Mouse (Mus musculus) ES-E14 (cell line): ENCODE results near the gene Foxn3. TPM values are rescaled to one million over a fixed set of nuclear protein-coding genes. Genes with fewer than 3 reads are reported as not detected.

Experiments
- DNase-seq: peaks from one replicate; pipeline ENCODE4 v3.0.0-alpha.2; 2013; ENCODE audit warnings: low read depth, low spot score
- H3K27ac ChIP-seq: 2 replicates; pipeline ENCODE4 v1.5.1; 2012; ENCODE audit warnings: low read depth, mild to moderate bottlenecking, low read length, moderate library complexity, mixed read lengths; ENCODE audit not compliant: poor library complexity, insufficient read depth, severe bottlenecking
- H3K36me3 ChIP-seq: 2 replicates; pipeline ENCODE4 v1.6.1; 2012; ENCODE audit warnings: mild to moderate bottlenecking, low read length, moderate library complexity, mixed read lengths; ENCODE audit not compliant: control insufficient read depth, poor library complexity, insufficient read depth, severe bottlenecking
- H3K4me1 ChIP-seq, 2 experiments: fragments of 150-350 bp in 1 of 2; sonication (generic) in 1 of 2; 2 replicates each; pipeline ENCODE4 v1.6.1; 2012; ENCODE audit warnings: low read length in 2 of 2, mild to moderate bottlenecking in 1 of 2, mixed read lengths in 1 of 2; ENCODE audit not compliant: control insufficient read depth in 2 of 2, insufficient read depth in 2 of 2, poor library complexity in 1 of 2
- H3K4me3 ChIP-seq, 2 experiments: fragments of 150-350 bp in 1 of 2; sonication (generic) in 1 of 2; 2 replicates each; pipeline ENCODE4 v1.5.1; 2012; ENCODE audit warnings: low read length in 2 of 2, low read depth in 1 of 2, mild to moderate bottlenecking in 1 of 2, mixed read lengths in 1 of 2; ENCODE audit not compliant: insufficient read depth in 1 of 2, poor library complexity in 1 of 2, severe bottlenecking in 1 of 2
- H3K9ac ChIP-seq: 2 replicates; pipeline ENCODE4 v1.6.1; 2012; ENCODE audit warnings: low read depth, mild to moderate bottlenecking, low read length, mixed read lengths; ENCODE audit not compliant: poor library complexity, insufficient read depth, severe bottlenecking
- H3K9me3 ChIP-seq: fragments of 150-350 bp; sonication (generic); 2 replicates; pipeline ENCODE4 v1.6.1; 2012; ENCODE audit warnings: low read depth, mild to moderate bottlenecking, low read length; ENCODE audit not compliant: control insufficient read depth, insufficient read depth
- CHD2 ChIP-seq: IDR thresholded peaks from 2 replicates; pipeline ENCODE4 v1.6.1; 2014; ENCODE audit warnings: mild to moderate bottlenecking, low read depth, low read length, inconsistent platforms
- HCFC1 ChIP-seq: IDR thresholded peaks from 2 replicates; pipeline ENCODE4 v1.6.1; 2012; ENCODE audit warnings: low read length, inconsistent platforms, borderline replicate concordance; ENCODE audit not compliant: insufficient read depth
- MAFK ChIP-seq: IDR thresholded peaks from 2 replicates; pipeline ENCODE4 v1.6.1; 2014; ENCODE audit warnings: mild to moderate bottlenecking, low read depth, low read length, inconsistent platforms; ENCODE audit not compliant: insufficient read depth
- ZC3H11A ChIP-seq: IDR thresholded peaks from 2 replicates; pipeline ENCODE4 v1.6.1; 2012; ENCODE audit warnings: low read depth, mild to moderate bottlenecking, inconsistent platforms, low read length, borderline replicate concordance
- ZNF384 ChIP-seq: IDR thresholded peaks from 2 replicates; pipeline ENCODE4 v1.6.1; 2012; ENCODE audit warnings: low read depth, low read length, inconsistent platforms
- in situ Hi-C, 2 experiments: fragments of 600-800 bp; cut with MboI; formaldehyde crosslinking; loops; one replicate each; pipeline ENCODE4 v1.15.1; 2025; ENCODE audit warnings: low sequenced_read_pairs in 2 of 2, inconsistent platforms in 1 of 2; ENCODE audit not compliant: unreplicated experiment in 2 of 2
- total RNA-seq: library from RNA; depleted of rRNA; stranded (reverse); fragments of 300-350 nt; gene quantifications from 2 replicates; pipeline ENCODE4 v1.2.3, GENCODE M21; 2012

Gene Foxn3
- total RNA-seq, 1 experiment = 34.6 TPM

DNA sequence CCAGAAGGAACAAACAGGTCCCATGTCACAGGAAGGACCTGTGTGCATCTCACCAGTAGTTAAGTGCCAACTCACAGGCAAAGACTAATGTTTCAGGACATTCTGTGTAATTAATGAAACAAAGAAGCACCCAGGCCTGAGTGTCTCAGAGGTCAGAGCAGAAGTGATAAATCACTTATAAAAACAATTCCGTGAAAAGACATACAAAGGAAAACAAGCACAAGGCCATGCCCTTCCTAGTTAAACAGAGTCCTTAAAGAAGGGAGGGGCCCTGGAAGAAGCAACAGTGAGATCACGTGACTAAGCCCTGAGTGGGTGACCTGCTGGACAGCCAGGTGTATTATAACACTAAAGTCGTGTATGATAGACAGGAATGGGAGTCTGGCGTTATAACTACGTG is 191.9 kb downstream of the Foxn3 start:
- H3K9me3 ChIP-seq = no peaks in the 10 kb centered on the region
- in situ Hi-C loops = no loop called here
- no peak overlapping the region for H3K4me3 ChIP-seq
- H3K4me1 ChIP-seq = peaks cover 1 to 30% of the 10 kb centered on the region in 2 experiments; a peak in 2 of 4 replicates
- no peak for DNase-seq
- H3K9ac ChIP-seq = no peak overlapping the region
- no peak overlapping the region for H3K27ac ChIP-seq
- TF ChIP-seq HCFC1 (no peak), CHD2 (no peak), MAFK (no peak), ZC3H11A (no peak), ZNF384 (no peak)
- peaks cover 3% of the 10 kb centered on the region; the same call in 1 of the 2 replicates for H3K36me3 ChIP-seq

DNA sequence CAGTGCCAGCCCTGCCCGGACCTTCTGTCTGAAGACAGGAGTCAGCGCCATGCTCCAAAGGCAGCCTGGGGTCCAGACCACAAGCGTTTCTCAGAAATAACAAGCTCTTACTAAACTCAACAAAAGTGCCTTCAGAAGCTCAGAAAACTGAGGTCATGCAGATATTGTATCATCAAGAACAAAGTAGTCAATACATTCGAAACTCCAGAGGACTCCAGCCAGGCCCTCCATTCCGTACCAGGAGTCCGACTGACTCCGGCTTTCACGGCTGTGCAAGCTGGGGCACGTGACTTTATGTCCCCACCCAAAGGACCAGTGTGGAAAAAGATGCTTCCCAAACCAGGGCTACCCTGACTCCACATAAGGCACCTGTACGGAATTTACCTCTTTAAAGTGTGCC is 195.1 kb downstream of the Foxn3 start:
- Histone ChIP-seq H3K4me1 (peaks cover 3 to 36% of the 10 kb centered on the region in 2 experiments; a peak in 3 of 4 replicates), H3K9me3 (no peaks in the 10 kb centered on the region), H3K9ac (no peak overlapping the region), H3K4me3 (no peak overlapping the region), H3K36me3 (no peaks in the 10 kb centered on the region), H3K27ac (no peak overlapping the region; the same call in 1 of the 2 replicates)
- in situ Hi-C loops = no loop called here
- TF ChIP-seq ZC3H11A (no peak), ZNF384 (no peak), MAFK (no peak), CHD2 (no peak), HCFC1 (no peak)
- no peak for DNase-seq

DNA sequence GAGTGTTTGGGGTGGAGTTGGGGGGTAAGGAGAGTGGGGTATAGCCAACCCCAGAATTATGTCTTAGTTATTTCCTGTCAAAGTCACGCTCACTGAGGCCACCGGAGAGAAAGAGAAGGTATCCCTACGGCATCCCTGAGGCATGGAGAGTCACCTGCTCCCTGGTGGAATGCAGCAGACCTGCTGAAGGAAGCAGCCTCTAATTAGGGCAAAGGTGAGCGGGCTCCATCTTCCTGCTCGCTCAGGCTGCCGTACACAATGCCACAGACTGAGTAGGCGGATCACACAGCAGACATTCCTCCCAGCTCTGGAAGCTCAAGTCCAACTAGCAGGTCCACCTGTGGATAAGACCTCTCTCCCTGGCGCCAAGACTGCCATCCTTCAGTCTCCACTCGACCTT is 197.4 kb downstream of the Foxn3 start:
- Histone ChIP-seq H3K9ac (no peak overlapping the region), H3K9me3 (no peaks in the 10 kb centered on the region), H3K4me1 (peaks cover 8 to 54% of the 10 kb centered on the region in 2 experiments; a peak in 3 of 4 replicates), H3K36me3 (no peaks in the 10 kb centered on the region), H3K4me3 (no peak overlapping the region), H3K27ac (no peak overlapping the region)
- in situ Hi-C loops = no loop called here
- TF ChIP-seq ZC3H11A (no peak), CHD2 (no peak), ZNF384 (no peak), MAFK (no peak), HCFC1 (no peak)
- no peak for DNase-seq

DNA sequence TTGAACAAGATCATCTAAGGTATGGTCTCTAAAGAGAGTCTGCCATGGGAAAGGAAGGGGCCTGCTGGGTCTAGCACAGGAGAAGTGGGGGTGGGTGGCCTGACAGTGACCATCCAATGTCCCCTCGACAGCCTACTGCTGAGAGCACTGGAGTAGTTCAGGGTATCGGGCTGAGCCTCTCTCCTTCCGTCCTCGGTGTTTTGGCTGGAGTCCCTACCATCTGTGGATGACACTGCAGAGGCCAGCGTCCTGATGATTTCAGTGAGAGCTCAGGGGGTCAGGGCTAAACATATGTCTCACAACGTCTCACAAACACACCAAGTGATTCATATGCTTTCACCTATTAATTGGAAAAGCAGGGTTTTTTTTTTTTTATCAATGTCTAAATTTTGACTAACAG is 199.2 kb downstream of the Foxn3 start:
- Histone ChIP-seq H3K27ac (no peak overlapping the region), H3K36me3 (no peaks in the 10 kb centered on the region), H3K9ac (no peak overlapping the region), H3K4me3 (no peak overlapping the region), H3K9me3 (no peaks in the 10 kb centered on the region), H3K4me1 (peaks cover 11 to 54% of the 10 kb centered on the region in 2 experiments; a peak in 3 of 4 replicates)
- DNase-seq = no peak
- TF ChIP-seq CHD2 (no peak), ZC3H11A (no peak), MAFK (no peak), HCFC1 (no peak), ZNF384 (no peak)
- in situ Hi-C loops = no loop called here

DNA sequence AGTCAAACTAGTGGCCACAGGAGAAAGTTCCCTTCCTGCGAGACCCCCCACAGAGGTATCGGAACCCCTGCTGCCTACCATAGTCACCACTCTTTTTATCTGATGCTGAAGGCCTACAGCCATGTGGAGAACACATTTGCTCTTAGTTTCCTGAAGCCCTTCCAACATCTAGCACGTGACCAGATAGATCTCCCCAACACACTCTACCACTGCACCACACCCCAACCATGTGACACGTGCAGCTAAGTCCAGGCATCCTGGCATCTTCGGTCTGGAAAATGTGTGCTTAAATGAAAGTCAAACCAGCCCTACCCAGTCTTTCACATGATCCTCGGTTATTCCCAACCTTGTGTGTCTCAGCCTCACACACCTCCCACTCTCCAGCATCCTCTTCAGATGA is 200.4 kb downstream of the Foxn3 start:
- no peak overlapping the region for H3K9ac ChIP-seq
- H3K4me1 ChIP-seq = peaks cover 11 to 51% of the 10 kb centered on the region in 2 experiments; a peak in 3 of 4 replicates
- H3K27ac ChIP-seq = no peak overlapping the region
- no peak overlapping the region for H3K4me3 ChIP-seq
- no peak for DNase-seq
- no peaks in the 10 kb centered on the region for H3K9me3 ChIP-seq
- H3K36me3 ChIP-seq = no peaks in the 10 kb centered on the region
- TF ChIP-seq CHD2 (no peak), MAFK (no peak), ZNF384 (no peak), HCFC1 (no peak), ZC3H11A (no peak)
- in situ Hi-C loops = no loop called here
